Mouse (Mus musculus): ENCODE results near the gene Stfa2l1. TPM values are rescaled to one million over a fixed set of nuclear protein-coding genes. Genes with fewer than 3 reads are reported as not detected.

The Stfa2l1 gene
- polyA plus RNA-seq, 1 experiment from 2014 or later, result 8.1 TPM

- Histone ChIP-seq H3K9me3 (replicated peaks) (no peaks in the 10 kb centered on the region), H3K4me1 (no peaks in the 10 kb centered on the region), H3K4me2 (no peak within 1 kb of the TSS), H3K27me3 (replicated peaks) (no peaks in the 10 kb centered on the region), H3K9ac (no peak within 1 kb of the TSS), H3K27ac (no peak within 1 kb of the TSS), H3K4me3 (no peak within 1 kb of the TSS), H3K36me3 (no peaks in the 10 kb centered on the region)
- WGBS (ENCODE audit: insufficient replicate concordance), result 46% methylated on average over 2 of the region's 2 CpGs
- ATAC-seq, result no peak
These were observed 53.4 kb downstream of the Stfa2l1 start, which contains the start of gene Gm5416 for GRCm38 (mm10) chr16:36209967-36210453. Gm5416 (plus strand) TSS chr16:36210403.

Other genes with a start within 250 kb of the Stfa2l1 start
- gene Parp9, start 218.3 kb upstream of the Stfa2l1 start, polyA plus RNA-seq (2016; fragmentation: Nextera tagmentation; extraction: Ambion mirVana), result 5.7 and 5.8 TPM in 2 replicates
- gene Dtx3l, start 217.7 kb upstream of the Stfa2l1 start, polyA plus RNA-seq (2016; fragmentation: Nextera tagmentation; extraction: Ambion mirVana), result 3.4 and 3.5 TPM in 2 replicates
- 52.6 and 53.9 TPM in 2 replicates for gene Kpna1, start 178.1 kb upstream of the Stfa2l1 start, polyA plus RNA-seq (2016; fragmentation: Nextera tagmentation; extraction: Ambion mirVana)
- 3.6 and 4.0 TPM in 2 replicates for gene Wdr5b, start 115.6 kb upstream of the Stfa2l1 start, polyA plus RNA-seq (2016; fragmentation: Nextera tagmentation; extraction: Ambion mirVana)
- gene Fam162a, start 85.2 kb upstream of the Stfa2l1 start, polyA plus RNA-seq (2016; fragmentation: Nextera tagmentation; extraction: Ambion mirVana), result 242 and 259 TPM in 2 replicates
- gene Ccdc58, start 85.1 kb upstream of the Stfa2l1 start, polyA plus RNA-seq (2016; fragmentation: Nextera tagmentation; extraction: Ambion mirVana), result 73.2 and 79.9 TPM in 2 replicates
- not detected in 2 replicates for gene Csta1, start 25.6 kb upstream of the Stfa2l1 start, polyA plus RNA-seq (2016; fragmentation: Nextera tagmentation; extraction: Ambion mirVana)
- gene Gm5483, start 27.4 kb downstream of the Stfa2l1 start, polyA plus RNA-seq (2016; fragmentation: Nextera tagmentation; extraction: Ambion mirVana), result 31.9 and 37.4 TPM in 2 replicates
- 0.75 and 0.81 TPM in 2 replicates for gene Gm5416, start 53.6 kb downstream of the Stfa2l1 start, polyA plus RNA-seq (2016; fragmentation: Nextera tagmentation; extraction: Ambion mirVana)
- gene 2010005H15Rik, start 64.7 kb downstream of the Stfa2l1 start, polyA plus RNA-seq (2016; fragmentation: Nextera tagmentation; extraction: Ambion mirVana), result 1.1 and 1.4 TPM in 2 replicates
- gene Stfa1, start 120.1 kb downstream of the Stfa2l1 start, polyA plus RNA-seq (2016; fragmentation: Nextera tagmentation; extraction: Ambion mirVana), result 80.5 and 92.3 TPM in 2 replicates
- not detected in 2 replicates for gene BC117090, start 177.5 kb downstream of the Stfa2l1 start, polyA plus RNA-seq (2016; fragmentation: Nextera tagmentation; extraction: Ambion mirVana)
- gene BC100530, start 210.9 kb downstream of the Stfa2l1 start, polyA plus RNA-seq (2016; fragmentation: Nextera tagmentation; extraction: Ambion mirVana), result 74.3 and 86.6 TPM in 2 replicates

Data from liver, embryonic 12.5 days (tissue).